In genomic region chr17:45929591-45929990, GRCm38 (mm10) we compare ENCODE assay signal across 24 mouse cellular contexts.
A peak's percentile ranks its signal among the peaks of the same experiment; 100 is the strongest.
DNase-seq lines count a peak whose midpoint lies in the region; ATAC-seq lines count a peak whose summit lies in the region.
"Had no signal": no experiment of that assay in that cellular context is flagged by ENCODE, and none has a peak within 500 bp of the region (broad histone marks: within the 10 kb centered on the region; RNA-seq: fewer than 3 reads in every experiment).

No protein-coding gene starts in this region.

- ATAC-seq in forebrain, embryonic 12.5 days (ENCODE audit: low FRiP score): no peak
- ATAC-seq in forebrain, embryonic 13.5 days: no peak
- peak; percentile 34; the same call in 1 of the 2 replicates for ATAC-seq in neural tube, embryonic 14.5 days (ENCODE audit: low read depth)
- ATAC-seq in limb, embryonic 12.5 days (ENCODE audit: insufficient number of reproducible peaks, insufficient read depth, low FRiP score, low TSS enrichment, low read depth): peak; percentile 70
- ATAC-seq in monocyte, adult 5-6 weeks (replicated peaks; ENCODE audit: insufficient number of reproducible peaks, low FRiP score, low TSS enrichment, poor library complexity, severe bottlenecking): no peak
- ATAC-seq: CD4-positive, CD25-positive, alpha-beta regulatory T cell, adult 4 months; hindbrain, embryonic 16.5 days; intestine, embryonic 16.5 days; midbrain, embryonic 16.5 days had no signal

- H3K27ac ChIP-seq in forebrain, embryonic 12.5 days: peak overlapping the region; percentile 25; the same call in 1 of the 2 replicates
- no peak overlapping the region for H3K27ac ChIP-seq in forebrain, embryonic 13.5 days
- no peak overlapping the region for H3K27ac ChIP-seq in neural tube, embryonic 14.5 days (ENCODE audit: low read depth, low read length)
- H3K27ac ChIP-seq in limb, embryonic 12.5 days: peak overlapping the region; percentile 90
- H3K27ac ChIP-seq: gastrocnemius, adult 2 months; heart, embryonic 15.5 days; layer of hippocampus, adult 2 months; liver, embryonic 13.5 days; lung, embryonic 15.5 days; stomach, postnatal 0 days had no signal

- 73% methylated on average over 7 of the region's 7 CpGs for WGBS in forebrain, embryonic 12.5 days
- 71% methylated on average over 7 of the region's 7 CpGs for WGBS in forebrain, embryonic 13.5 days
- WGBS in neural tube, embryonic 14.5 days: 74% methylated on average over 7 of the region's 7 CpGs
- WGBS in limb, embryonic 12.5 days: 47% methylated on average over 7 of the region's 7 CpGs

- H3K27me3 ChIP-seq in forebrain, embryonic 12.5 days: peaks cover 17% of the 10 kb centered on the region
- 0 out of 2 replicates have a peak, but pooled peaks cover 4% of the 10 kb centered on the region for H3K27me3 ChIP-seq in forebrain, embryonic 13.5 days
- H3K27me3 ChIP-seq in neural tube, embryonic 14.5 days (ENCODE audit: control insufficient read depth, insufficient read depth, low read length): no peaks in the 10 kb centered on the region
- peaks cover 6% of the 10 kb centered on the region; the same call in 1 of the 2 replicates for H3K27me3 ChIP-seq in limb, embryonic 12.5 days
- H3K27me3 ChIP-seq: heart, embryonic 15.5 days; liver, embryonic 13.5 days; lung, embryonic 15.5 days had no signal

- no peak for DNase-seq in neural tube, embryonic 10.5 days (ENCODE audit: extremely low spot score, low spot score)
- no peak for DNase-seq in adipocyte (ENCODE audit: low spot score)
- DNase-seq: adrenal gland, postnatal 36 days; cerebellum, adult 9-10 months; gastrocnemius, adult 2 months; heart, postnatal 4 days; kidney, adult 9 months; kidney, postnatal 14 days; liver, embryonic 13.5 days; lung, postnatal 36 days; thymus, adult 2 months had no signal

- H3K36me3 ChIP-seq in forebrain, embryonic 12.5 days (replicated peaks): no peaks in the 10 kb centered on the region
- H3K36me3 ChIP-seq in forebrain, embryonic 13.5 days (ENCODE audit: poor library complexity, severe bottlenecking): no peaks in the 10 kb centered on the region
- H3K36me3 ChIP-seq in neural tube, embryonic 14.5 days (ENCODE audit: control insufficient read depth, insufficient read depth, low read length): no peaks in the 10 kb centered on the region
- no peaks in the 10 kb centered on the region for H3K36me3 ChIP-seq in limb, embryonic 12.5 days
- H3K36me3 ChIP-seq: heart, embryonic 15.5 days; liver, embryonic 13.5 days; lung, embryonic 15.5 days had no signal

- H3K4me1 ChIP-seq in forebrain, embryonic 12.5 days: peaks cover 26% of the 10 kb centered on the region
- H3K4me1 ChIP-seq in forebrain, embryonic 13.5 days: peaks cover 9% of the 10 kb centered on the region
- no peaks in the 10 kb centered on the region for H3K4me1 ChIP-seq in neural tube, embryonic 14.5 days (ENCODE audit: control insufficient read depth, insufficient read depth, low read length)
- H3K4me1 ChIP-seq in limb, embryonic 12.5 days (replicated peaks): peaks cover 52% of the 10 kb centered on the region

- H3K9ac ChIP-seq in forebrain, embryonic 12.5 days: no peak overlapping the region
- H3K9ac ChIP-seq in forebrain, embryonic 13.5 days: no peak overlapping the region
- no peak overlapping the region for H3K9ac ChIP-seq in neural tube, embryonic 14.5 days (replicated peaks; ENCODE audit: low read depth, low read length)
- 0 out of 2 replicates have a peak overlapping the region, but pooled peaks have one; percentile 8 for H3K9ac ChIP-seq in limb, embryonic 12.5 days (replicated peaks)
- H3K9ac ChIP-seq: heart, embryonic 15.5 days; liver, embryonic 13.5 days; lung, embryonic 15.5 days had no signal

- H3K4me2 ChIP-seq in forebrain, embryonic 12.5 days: no peak overlapping the region
- H3K4me2 ChIP-seq in forebrain, embryonic 13.5 days: no peak overlapping the region
- no peak overlapping the region for H3K4me2 ChIP-seq in neural tube, embryonic 14.5 days (ENCODE audit: low read depth, low read length)
- H3K4me2 ChIP-seq in limb, embryonic 12.5 days: no peak overlapping the region
- H3K4me2 ChIP-seq: heart, embryonic 15.5 days; liver, embryonic 13.5 days; lung, embryonic 15.5 days had no signal

- no peaks in the 10 kb centered on the region for H3K9me3 ChIP-seq in forebrain, embryonic 12.5 days
- no peaks in the 10 kb centered on the region for H3K9me3 ChIP-seq in forebrain, embryonic 13.5 days (replicated peaks)
- H3K9me3 ChIP-seq in neural tube, embryonic 14.5 days (ENCODE audit: control insufficient read depth, low read length): no peaks in the 10 kb centered on the region
- no peaks in the 10 kb centered on the region for H3K9me3 ChIP-seq in limb, embryonic 12.5 days
- H3K9me3 ChIP-seq: heart, embryonic 15.5 days; liver, embryonic 13.5 days; lung, embryonic 15.5 days had no signal

- H3K4me3 ChIP-seq in forebrain, embryonic 12.5 days (replicated peaks): no peak overlapping the region
- H3K4me3 ChIP-seq in forebrain, embryonic 13.5 days: no peak overlapping the region
- H3K4me3 ChIP-seq in neural tube, embryonic 14.5 days (ENCODE audit: low read depth, low read length): no peak overlapping the region
- H3K4me3 ChIP-seq in limb, embryonic 12.5 days (replicated peaks): no peak overlapping the region
- H3K4me3 ChIP-seq: gastrocnemius, adult 2 months; heart, embryonic 15.5 days; layer of hippocampus, adult 2 months; liver, embryonic 13.5 days; lung, embryonic 15.5 days had no signal

Comparison
In these comparisons a context has a peak if more than half of its experiments do, and no peak if none do; other contexts are left out.
1. H3K27ac ChIP-seq: peak in forebrain, embryonic 12.5 days (single experiment) and limb, embryonic 12.5 days (single experiment); none in forebrain, embryonic 13.5 days (single experiment) and neural tube, embryonic 14.5 days (single experiment).
2. ATAC-seq: peak in neural tube, embryonic 14.5 days (single experiment) and limb, embryonic 12.5 days (single experiment); none in forebrain, embryonic 12.5 days (single experiment), forebrain, embryonic 13.5 days (single experiment) and monocyte, adult 5-6 weeks (single experiment).